Mouse (Mus musculus): Measurements from ENCODE around the gene Chad. TPM values are rescaled to one million over a fixed set of nuclear protein-coding genes. Genes with fewer than 3 reads are reported as not detected.

Gene Chad
- polyA plus RNA-seq, 1 experiment from 2014 or later, result 0.39 TPM

- no peaks in the 10 kb centered on the region for H3K9me3 ChIP-seq
- 71% methylated on average over 6 of the region's 6 CpGs for WGBS
- H3K9ac ChIP-seq, result no peak overlapping the region
Observed at GRCm38 (mm10) chr11:94598437-94599120, 33.7 kb downstream of the Chad start.

GRCm38 (mm10) chr11:94600447-94600846 lies 35.6 kb downstream of the Chad start:
- no peak overlapping the region for H3K9ac ChIP-seq
- 91% methylated on average over 7 of the region's 7 CpGs for WGBS
- no peaks in the 10 kb centered on the region for H3K36me3 ChIP-seq
- no peaks in the 10 kb centered on the region for H3K9me3 ChIP-seq
- ATAC-seq (ENCODE audit: extremely low read depth, insufficient number of reproducible peaks, low FRiP score, low TSS enrichment), result no peak
- no peak overlapping the region for H3K4me3 ChIP-seq
- peaks cover 11% of the 10 kb centered on the region for H3K4me1 ChIP-seq
- H3K4me2 ChIP-seq, result no peak overlapping the region
- no peak overlapping the region for H3K27ac ChIP-seq (replicated peaks)
- H3K27me3 ChIP-seq (replicated peaks), result no peaks in the 10 kb centered on the region

More at GRCm38 (mm10) chr11:94598437-94599120, 33.7 kb downstream of the Chad start:
- ATAC-seq (ENCODE audit: extremely low read depth, insufficient number of reproducible peaks, low FRiP score, low TSS enrichment), result no peak
- H3K36me3 ChIP-seq, result no peaks in the 10 kb centered on the region
- no peaks in the 10 kb centered on the region for H3K27me3 ChIP-seq (replicated peaks)
- H3K27ac ChIP-seq (replicated peaks), result no peak overlapping the region
- H3K4me3 ChIP-seq, result no peak overlapping the region
- H3K4me2 ChIP-seq, result no peak overlapping the region
- H3K4me1 ChIP-seq, result peaks cover 11% of the 10 kb centered on the region

- peak; percentile 62; the same call in 1 of the 2 replicates for ATAC-seq (ENCODE audit: extremely low read depth, insufficient number of reproducible peaks, low FRiP score, low TSS enrichment)
- no peaks in the 10 kb centered on the region for H3K36me3 ChIP-seq
- peaks cover 11% of the 10 kb centered on the region for H3K4me1 ChIP-seq
- peak within 1 kb of the TSS; percentile 78 for H3K4me2 ChIP-seq
- peak within 1 kb of the TSS; percentile 68 for H3K4me3 ChIP-seq
- H3K27me3 ChIP-seq (replicated peaks), result no peaks in the 10 kb centered on the region
- no peaks in the 10 kb centered on the region for H3K9me3 ChIP-seq
- H3K9ac ChIP-seq, result peak within 1 kb of the TSS; percentile 83
- H3K27ac ChIP-seq (replicated peaks), result peak within 1 kb of the TSS; percentile 12; the same call in 1 of the 2 replicates
- 2% methylated on average over 52 of the region's 52 CpGs for WGBS
Observed at GRCm38 (mm10) chr11:94601321-94602281, 36.8 kb downstream of the Chad start, which contains the start of gene Acsf2. Gene Acsf2, minus strand, starts transcription at chr11:94601871.

GRCm38 (mm10) chr11:94602356-94602955 lies 37.6 kb downstream of the Chad start:
- Histone ChIP-seq H3K27me3 (replicated peaks) (no peaks in the 10 kb centered on the region), H3K4me2 (peak overlapping the region; percentile 78), H3K9ac (peak overlapping the region; percentile 83), H3K27ac (replicated peaks) (no peak overlapping the region), H3K9me3 (no peaks in the 10 kb centered on the region), H3K4me3 (peak overlapping the region; percentile 68), H3K36me3 (no peaks in the 10 kb centered on the region), H3K4me1 (peaks cover 11% of the 10 kb centered on the region)
- ATAC-seq (ENCODE audit: extremely low read depth, insufficient number of reproducible peaks, low FRiP score, low TSS enrichment), result no peak
- WGBS, result 64% methylated on average over 11 of the region's 11 CpGs

- H3K4me2 ChIP-seq, result no peak overlapping the region
- 71% methylated on average over 4 of the region's 4 CpGs for WGBS
- H3K4me3 ChIP-seq, result no peak overlapping the region
- peaks cover 12% of the 10 kb centered on the region for H3K27me3 ChIP-seq (replicated peaks)
- no peak overlapping the region for H3K27ac ChIP-seq (replicated peaks)
- H3K4me1 ChIP-seq, result no peaks in the 10 kb centered on the region
- no peaks in the 10 kb centered on the region for H3K36me3 ChIP-seq
- H3K9ac ChIP-seq, result no peak overlapping the region
- ATAC-seq (ENCODE audit: extremely low read depth, insufficient number of reproducible peaks, low FRiP score, low TSS enrichment), result no peak
- no peaks in the 10 kb centered on the region for H3K9me3 ChIP-seq
Observed at GRCm38 (mm10) chr11:94610744-94611740, 46.2 kb downstream of the Chad start.

GRCm38 (mm10) chr11:94614603-94615002 lies 49.8 kb downstream of the Chad start:
- WGBS, result 67% methylated on average over 4 of the region's 4 CpGs
- peaks cover 17% of the 10 kb centered on the region for H3K27me3 ChIP-seq (replicated peaks)
- H3K27ac ChIP-seq (replicated peaks), result no peak overlapping the region
- H3K4me1 ChIP-seq, result no peaks in the 10 kb centered on the region
- ATAC-seq (ENCODE audit: extremely low read depth, insufficient number of reproducible peaks, low FRiP score, low TSS enrichment), result no peak
- H3K4me3 ChIP-seq, result no peak overlapping the region
- no peak overlapping the region for H3K9ac ChIP-seq
- H3K4me2 ChIP-seq, result no peak overlapping the region
- no peaks in the 10 kb centered on the region for H3K36me3 ChIP-seq
- 0 out of 2 replicates have a peak, but pooled peaks cover 4% of the 10 kb centered on the region for H3K9me3 ChIP-seq

- 0 out of 2 replicates have a peak, but pooled peaks cover 4% of the 10 kb centered on the region for H3K9me3 ChIP-seq
- H3K36me3 ChIP-seq, result no peaks in the 10 kb centered on the region
- peaks cover 17% of the 10 kb centered on the region for H3K27me3 ChIP-seq (replicated peaks)
- H3K4me2 ChIP-seq, result no peak overlapping the region
- H3K9ac ChIP-seq, result no peak overlapping the region
- H3K27ac ChIP-seq (replicated peaks), result no peak overlapping the region
- 17% methylated on average over 4 of the region's 4 CpGs for WGBS
- no peak for ATAC-seq (ENCODE audit: extremely low read depth, insufficient number of reproducible peaks, low FRiP score, low TSS enrichment)
- no peak overlapping the region for H3K4me3 ChIP-seq
- no peaks in the 10 kb centered on the region for H3K4me1 ChIP-seq
Observed at GRCm38 (mm10) chr11:94615494-94615893, 50.6 kb downstream of the Chad start.

- H3K27ac ChIP-seq (replicated peaks), result no peak overlapping the region
- ATAC-seq (ENCODE audit: extremely low read depth, insufficient number of reproducible peaks, low FRiP score, low TSS enrichment), result no peak
- H3K4me1 ChIP-seq, result no peaks in the 10 kb centered on the region
- H3K4me3 ChIP-seq, result no peak overlapping the region
- 0 out of 2 replicates have a peak, but pooled peaks cover 4% of the 10 kb centered on the region for H3K9me3 ChIP-seq
- no peak overlapping the region for H3K4me2 ChIP-seq
- no peaks in the 10 kb centered on the region for H3K36me3 ChIP-seq
- H3K27me3 ChIP-seq (replicated peaks), result peaks cover 17% of the 10 kb centered on the region
- 81% methylated on average over 2 of the region's 2 CpGs for WGBS
- H3K9ac ChIP-seq, result no peak overlapping the region
Observed at GRCm38 (mm10) chr11:94617646-94618045, 52.8 kb downstream of the Chad start.
